Mouse (Mus musculus) liver, embryonic 14.5 days (tissue): ENCODE data around the gene Crct1.

Experiments used
- CTCF ChIP-seq: IDR thresholded peaks from 2 replicates; pipeline ENCODE4 v1.5.1; 2016; ENCODE audit warnings: antibody characterized with exemption, low read depth, control low read depth
- EP300 ChIP-seq: IDR thresholded peaks from 2 replicates; pipeline ENCODE4 v1.6.1; 2016; ENCODE audit warnings: antibody characterized with exemption, low read depth

DNA sequence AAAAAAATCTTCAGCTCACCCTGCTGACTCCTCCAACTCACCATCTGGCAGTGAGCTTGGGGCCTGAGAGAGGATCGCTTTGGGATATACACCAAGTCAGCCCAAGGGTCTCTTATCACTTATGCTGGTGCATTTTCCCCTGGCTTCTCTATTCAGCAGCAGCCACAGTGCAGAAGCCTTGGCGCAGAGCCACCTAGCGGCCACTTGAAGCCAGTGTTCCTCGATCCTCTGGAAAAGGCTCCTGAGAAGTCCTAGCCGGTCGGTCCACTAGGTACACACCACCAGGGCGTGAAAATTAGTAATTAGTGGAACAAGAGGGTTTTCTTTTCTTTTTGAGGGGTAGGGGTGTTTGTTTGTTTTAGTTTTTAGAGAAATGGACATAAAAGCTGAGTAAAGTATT, 16.8 kb downstream of the Crct1 start:
- TF ChIP-seq CTCF (peak; percentile 84), EP300 (no peak)
